Mouse (Mus musculus): ENCODE measurements around the gene Vps11. TPM values are rescaled to one million over a fixed set of nuclear protein-coding genes. Genes with fewer than 3 reads are reported as not detected.
A peak's percentile ranks its signal among the peaks of the same experiment; 100 is the strongest.
"Not testable (repeated sequence)": the region's sequence is repeated elsewhere in the genome, so short reads cannot be mapped to it uniquely, and the experiment has no call there.

The Vps11 gene
- total RNA-seq (2021) = 10 to 100 TPM; 22.4 to 22.8 TPM

DNA sequence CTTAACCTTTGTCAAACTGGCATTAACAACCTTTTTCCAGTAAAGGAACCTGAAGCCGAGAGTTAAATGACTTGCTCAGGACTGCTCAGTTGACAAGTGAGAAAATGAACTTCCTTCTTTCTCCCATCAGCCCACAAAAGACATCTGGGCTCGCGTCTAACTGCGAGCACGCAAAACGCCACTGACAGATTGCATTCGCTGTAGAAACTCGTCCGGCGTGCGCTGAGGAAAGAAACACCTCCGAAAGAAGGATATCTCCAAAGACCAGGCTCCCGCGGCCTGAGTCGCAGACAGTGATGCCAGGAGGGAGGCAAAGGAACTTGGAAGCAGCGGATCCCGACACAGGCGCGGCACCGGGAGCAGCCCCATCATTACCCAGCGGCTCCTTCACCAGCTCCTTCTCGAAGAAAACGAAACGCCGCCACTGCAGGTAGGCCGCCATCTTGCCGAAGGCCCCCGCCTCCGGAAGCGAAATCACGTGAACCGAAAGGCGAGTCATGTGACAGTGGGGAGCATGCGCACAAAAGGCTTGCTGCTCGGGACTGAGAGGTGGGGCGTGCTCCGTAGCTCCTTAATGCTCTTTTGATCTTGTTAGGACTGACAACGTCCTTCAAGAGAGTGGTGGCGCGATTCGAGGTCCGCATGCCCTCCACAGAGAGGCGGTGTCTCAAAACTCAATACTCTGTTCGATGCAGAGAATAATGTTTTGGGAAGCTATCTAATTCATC lies at the start of gene Vps11:
Gene Vps11, minus strand, starts transcription at position 481 of the 728 bp plus-strand sequence.
- intact Hi-C loops (cut with DNase I) = no loop called here
- peak; percentile 96 to 97 for DNase-seq

DNA sequence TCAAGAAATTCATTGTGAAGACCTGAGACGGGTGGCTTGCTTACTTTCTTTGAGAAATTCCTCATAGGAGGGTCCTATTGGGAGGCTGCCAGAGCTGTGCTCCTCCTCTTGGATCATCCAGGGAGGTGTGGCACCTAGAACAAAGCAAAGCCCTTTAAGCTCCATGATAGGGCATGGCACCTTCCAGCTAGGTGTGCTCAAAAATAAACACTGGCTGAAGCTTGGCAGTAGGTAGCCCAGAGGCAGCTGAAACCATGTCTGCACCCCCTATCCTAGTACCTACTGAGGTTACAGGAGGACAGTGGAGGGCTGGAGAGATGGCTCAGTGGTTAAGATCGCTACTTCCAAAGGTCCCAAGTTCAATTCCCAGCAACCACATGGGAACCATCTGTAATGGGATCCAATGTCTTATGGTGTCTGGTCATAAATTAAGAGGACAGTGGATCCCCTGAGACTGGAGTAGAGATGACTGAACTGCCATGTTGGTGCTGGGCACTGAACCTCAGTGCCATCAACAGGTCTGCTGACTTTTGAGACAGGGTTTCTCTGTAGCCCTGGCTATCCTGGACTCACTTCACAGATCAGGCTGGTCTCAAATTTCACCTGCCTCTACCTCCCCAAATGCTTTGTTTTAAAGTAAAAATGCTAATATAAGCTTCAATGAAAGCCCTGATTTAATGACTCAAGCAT lies 49.3 kb upstream of the Vps11 start:
- DNase-seq = no peak
- intact Hi-C loops (cut with DNase I) = no loop called here

DNA sequence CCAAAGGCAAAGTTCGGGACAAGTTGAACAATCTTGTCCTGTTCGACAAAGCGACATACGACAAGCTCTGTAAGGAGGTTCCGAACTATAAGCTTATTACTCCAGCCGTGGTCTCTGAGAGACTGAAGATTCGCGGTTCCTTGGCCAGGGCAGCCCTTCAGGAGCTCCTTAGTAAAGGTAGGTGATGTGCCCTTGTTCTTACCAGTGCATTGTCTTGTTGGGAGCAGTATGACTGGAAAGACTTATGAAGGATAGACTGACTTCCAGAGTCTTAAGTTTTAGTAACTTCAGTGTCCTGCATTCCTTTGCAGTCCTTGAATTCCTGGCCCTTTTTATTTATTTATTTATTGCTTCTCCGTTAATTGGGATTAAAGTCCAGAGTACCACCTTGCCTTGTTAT lies 47.2 kb upstream of the Vps11 start:
- DNase-seq; intact Hi-C loops (cut with DNase I): not testable (repeated sequence)

DNA sequence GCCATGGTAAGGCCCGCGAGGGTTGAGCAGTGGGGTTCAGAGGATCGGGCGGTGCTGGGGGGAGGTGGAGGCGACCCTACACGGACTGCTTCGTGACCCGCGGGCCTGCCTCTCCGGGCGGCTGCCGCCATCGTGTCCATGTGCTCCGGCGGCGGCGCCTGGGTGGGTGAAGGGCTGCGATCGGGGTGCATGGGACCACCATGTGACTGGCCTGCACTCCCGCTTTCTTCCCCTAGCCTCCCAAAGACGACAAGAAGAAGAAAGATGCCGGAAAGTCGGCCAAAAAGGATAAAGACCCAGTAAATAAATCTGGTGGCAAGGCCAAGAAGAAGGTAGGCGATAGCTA lies 46.3 kb upstream of the Vps11 start:
- DNase-seq = no peak
- intact Hi-C loops (cut with DNase I) = no loop called here

DNA sequence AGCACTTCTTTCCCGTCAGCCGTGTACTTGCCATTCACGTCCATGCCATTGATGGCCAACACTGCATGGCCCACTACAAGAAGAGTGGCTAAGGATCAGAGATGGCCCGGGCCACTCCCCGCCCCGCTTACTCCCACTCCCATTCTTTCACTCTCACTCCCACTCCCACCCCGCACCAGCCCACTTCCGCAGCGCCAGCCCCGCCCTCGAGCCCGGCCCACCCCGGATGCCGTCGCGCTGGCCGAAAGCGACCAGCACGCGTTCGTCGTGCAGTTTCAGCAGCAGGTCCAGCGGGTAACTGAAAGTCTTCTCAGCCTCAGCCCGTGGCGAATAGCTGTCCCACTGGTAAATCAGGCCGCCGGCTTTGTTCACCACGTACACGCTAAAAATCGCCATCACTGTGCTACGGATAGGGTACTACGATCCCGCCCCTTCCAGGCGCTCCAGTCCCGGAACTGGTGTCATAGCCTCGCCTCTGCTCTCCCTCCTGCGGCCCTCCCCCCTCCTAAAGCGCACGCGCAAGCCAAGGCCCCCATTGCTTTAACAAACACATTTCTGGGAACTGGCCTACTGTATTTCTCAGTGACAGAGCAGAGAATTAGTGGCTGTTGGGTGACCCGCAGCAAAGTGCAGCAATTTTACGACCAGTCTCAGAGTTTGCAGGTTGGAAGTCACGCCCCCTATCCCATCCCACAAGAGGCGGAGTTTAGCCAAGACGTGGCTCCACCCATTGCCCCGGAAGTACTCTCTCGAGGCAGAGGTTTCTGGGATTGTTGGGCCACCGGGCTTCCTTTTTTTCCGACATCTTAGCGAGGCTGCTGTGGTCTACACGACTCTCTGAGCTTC lies 45.7 kb upstream of the Vps11 start, which contains the start of the genes Rps25 and Trappc4:
Gene Rps25, plus strand, starts transcription at position 234 of the 846 bp plus-strand sequence.
Gene Trappc4, minus strand, starts transcription at position 695 of the 846 bp plus-strand sequence.
- intact Hi-C loops (cut with DNase I) = no loop called here
- DNase-seq = peak; percentile 96 to 97

GRCm38 (mm10) chr9:44405011-44405410 lies 43.5 kb upstream of the Vps11 start:
- intact Hi-C loops (cut with DNase I) = no loop called here

GRCm38 (mm10) chr9:44401081-44401480 lies 39.6 kb upstream of the Vps11 start:
- DNase-seq = peak; percentile 80 to 82

More at GRCm38 (mm10) chr9:44405011-44405410, 43.5 kb upstream of the Vps11 start:
- DNase-seq = no peak

DNA sequence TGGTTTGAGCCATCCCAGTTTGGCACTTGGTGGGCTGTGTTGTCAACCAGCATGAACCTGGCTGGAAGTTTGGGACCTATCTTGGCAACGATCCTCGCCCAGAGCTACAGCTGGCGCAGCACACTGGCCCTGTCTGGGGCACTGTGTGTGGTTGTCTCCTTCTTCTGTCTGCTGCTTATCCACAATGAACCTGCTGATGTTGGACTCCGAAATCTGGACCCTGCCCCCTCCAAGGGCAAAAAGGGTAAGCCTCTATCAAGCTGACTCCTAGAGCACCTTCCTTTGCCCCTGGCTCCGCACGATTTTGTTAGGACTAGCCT lies 38.3 kb upstream of the Vps11 start:
- peak; percentile 62 to 70 for DNase-seq
- intact Hi-C loops (cut with DNase I) = loop anchor here (10.0 kb wide), 1 partner anchor 415 kb away; no protein-coding TSS in a partner anchor

More at GRCm38 (mm10) chr9:44401081-44401480, 39.6 kb upstream of the Vps11 start:
- intact Hi-C loops (cut with DNase I) = no loop called here

GRCm38 (mm10) chr9:44399114-44399794 lies 37.8 kb upstream of the Vps11 start:
- DNase-seq = no peak
- intact Hi-C loops (cut with DNase I) = loop anchor here (10.0 kb wide), 1 partner anchor 414 kb away; no protein-coding TSS in a partner anchor

DNA sequence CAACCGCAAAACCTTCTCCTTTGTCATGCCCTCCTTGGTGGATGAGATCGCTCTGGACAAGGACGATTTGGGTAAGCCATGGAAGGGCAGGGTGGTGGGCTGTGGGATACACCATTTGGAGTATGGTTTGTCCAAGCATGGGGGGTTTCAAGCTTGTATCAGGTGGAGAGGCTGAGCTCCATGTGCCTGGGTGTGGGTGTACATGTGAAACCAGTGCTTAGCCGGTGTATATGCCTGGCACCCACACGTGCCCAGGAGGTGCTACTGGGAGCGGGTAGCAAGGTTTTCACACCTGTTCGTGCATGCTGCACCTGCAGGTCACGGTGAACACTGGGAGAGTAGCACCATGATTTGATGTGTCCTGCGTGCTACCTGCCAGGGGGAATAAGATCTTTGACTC lies 37.1 kb upstream of the Vps11 start:
- intact Hi-C loops (cut with DNase I) = loop anchor here (10.0 kb wide), 1 partner anchor 414 kb away; no protein-coding TSS in a partner anchor

GRCm38 (mm10) chr9:44398087-44398486 lies 36.6 kb upstream of the Vps11 start:
- DNase-seq = no peak
- intact Hi-C loops (cut with DNase I) = loop anchor here (10.0 kb wide), 1 partner anchor 413 kb away; no protein-coding TSS in a partner anchor

More for the DNA sequence above, 37.1 kb upstream of the Vps11 start:
- DNase-seq = no peak

- intact Hi-C loops (cut with DNase I) = loop anchor here (10.0 kb wide), 1 partner anchor 412 kb away; no protein-coding TSS in a partner anchor
- peak; percentile 96 to 97 for DNase-seq
Observed at GRCm38 (mm10) chr9:44396684-44397411, 35.4 kb upstream of the Vps11 start, which contains the start of gene Slc37a4. Gene Slc37a4 (plus strand): TSS chr9:44396852.

- intact Hi-C loops (cut with DNase I) = loop anchor here (5.0 to 10.0 kb wide), 4 partner anchors 99 to 407 kb away; no protein-coding TSS in a partner anchor
- DNase-seq = peak; percentile 77 to 86
Observed at GRCm38 (mm10) chr9:44391466-44391865, 30.0 kb upstream of the Vps11 start.

GRCm38 (mm10) chr9:44389273-44389672 lies 27.8 kb upstream of the Vps11 start:
- peak; percentile 42 to 65 for DNase-seq
- intact Hi-C loops (cut with DNase I) = no loop called here

DNA sequence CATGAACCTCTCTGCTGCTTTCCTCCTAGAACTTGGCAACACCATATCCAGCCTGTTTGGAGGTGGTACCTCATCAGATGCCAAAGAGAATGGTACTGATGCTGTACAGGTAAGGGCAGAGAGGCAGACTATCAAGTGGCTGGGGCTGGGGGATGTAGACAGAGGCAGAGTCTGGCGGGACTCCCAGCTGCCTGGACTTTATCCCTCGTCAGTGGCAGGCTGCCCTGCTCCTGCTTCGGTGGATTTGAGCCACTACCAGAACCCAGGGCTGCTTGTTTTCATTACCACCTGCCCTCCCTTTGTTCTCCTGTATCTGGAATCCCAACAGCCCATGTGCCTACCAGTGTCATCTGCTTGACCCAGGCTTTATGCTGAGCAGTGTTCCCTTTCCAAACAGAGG lies 25.8 kb upstream of the Vps11 start:
- no peak for DNase-seq
- intact Hi-C loops (cut with DNase I) = no loop called here

DNA sequence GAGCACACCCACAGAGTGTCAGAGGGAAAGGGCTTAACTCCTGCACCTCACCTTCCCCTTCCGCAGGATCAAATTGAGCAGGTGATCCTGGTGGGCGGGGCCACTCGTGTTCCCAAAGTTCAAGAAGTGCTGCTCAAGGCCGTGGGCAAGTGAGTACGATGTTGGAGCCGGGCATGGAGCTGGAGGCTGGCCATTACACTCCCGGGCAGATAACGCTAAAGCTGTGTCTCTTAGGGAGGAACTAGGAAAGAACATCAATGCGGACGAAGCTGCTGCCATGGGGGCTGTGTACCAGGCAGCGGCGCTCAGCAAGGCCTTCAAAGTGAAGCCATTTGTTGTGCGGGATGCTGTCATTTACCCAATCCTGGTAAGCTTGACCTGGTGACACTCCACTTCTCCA lies 23.1 kb upstream of the Vps11 start:
- no peak for DNase-seq
- intact Hi-C loops (cut with DNase I) = no loop called here

GRCm38 (mm10) chr9:44379862-44380261 lies 18.4 kb upstream of the Vps11 start:
- DNase-seq = no peak
- intact Hi-C loops (cut with DNase I) = no loop called here

DNA sequence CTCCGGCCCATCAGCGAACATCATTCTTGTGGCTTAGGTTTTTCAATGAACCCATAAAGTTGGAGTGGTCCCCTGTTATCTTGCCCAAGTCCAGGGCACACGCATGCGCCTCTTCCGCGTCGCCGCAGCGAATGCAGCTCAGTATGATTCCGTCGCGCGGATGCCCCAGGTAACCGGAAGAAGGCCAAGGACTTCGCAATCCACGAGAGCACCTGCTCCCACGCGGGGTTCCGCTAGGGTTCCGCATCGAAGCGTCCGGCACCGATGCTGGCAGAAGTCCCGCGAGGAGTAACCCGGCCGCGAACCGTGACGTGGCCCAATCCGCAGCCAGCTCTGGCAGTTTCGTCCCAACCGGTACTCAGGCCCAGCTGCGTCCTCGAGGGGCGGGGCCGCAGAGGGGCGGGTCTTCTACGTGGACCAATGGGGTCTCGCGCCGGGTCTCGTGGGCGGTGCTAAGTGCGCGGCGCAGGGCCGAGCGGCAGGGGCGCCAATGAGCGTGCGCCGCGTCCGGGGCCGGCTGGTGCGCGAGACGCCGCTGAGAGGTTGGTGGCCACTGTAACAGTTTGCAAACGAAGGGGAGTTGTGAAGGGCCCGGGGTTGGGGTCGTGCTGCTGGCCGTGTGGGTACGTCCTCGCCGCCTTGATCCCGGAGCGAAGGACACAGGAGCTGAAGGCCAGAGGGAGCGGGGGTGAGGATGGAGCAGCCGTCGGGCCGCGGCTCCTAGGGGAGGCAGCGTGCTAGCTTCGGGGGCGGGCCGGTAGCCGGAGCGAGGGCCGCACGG lies 17.8 kb upstream of the Vps11 start, which contains the start of gene Hyou1:
Gene Hyou1, plus strand, starts transcription at position 437 of the 781 bp plus-strand sequence.
- DNase-seq = peak; percentile 99 to 100
- intact Hi-C loops (cut with DNase I) = no loop called here
